Mouse (Mus musculus) ES-E14 (cell line): ENCODE measurements around the gene Slf2. TPM values are rescaled to one million over a fixed set of nuclear protein-coding genes. Genes with fewer than 3 reads are reported as not detected.

ENCODE experiments used
- DNase-seq: peaks from one replicate; pipeline ENCODE4 v3.0.0-alpha.2; 2013; ENCODE audit warnings: low read depth, low spot score
- H3K27ac ChIP-seq: 2 replicates; pipeline ENCODE4 v1.5.1; 2012; ENCODE audit warnings: low read depth, mild to moderate bottlenecking, low read length, moderate library complexity, mixed read lengths; ENCODE audit not compliant: poor library complexity, insufficient read depth, severe bottlenecking
- H3K36me3 ChIP-seq: 2 replicates; pipeline ENCODE4 v1.6.1; 2012; ENCODE audit warnings: mild to moderate bottlenecking, low read length, moderate library complexity, mixed read lengths; ENCODE audit not compliant: control insufficient read depth, poor library complexity, insufficient read depth, severe bottlenecking
- H3K4me1 ChIP-seq, 2 experiments: fragments of 150-350 bp in 1 of 2; sonication (generic) in 1 of 2; 2 replicates each; pipeline ENCODE4 v1.6.1; 2012; ENCODE audit warnings: low read length in 2 of 2, mild to moderate bottlenecking in 1 of 2, mixed read lengths in 1 of 2; ENCODE audit not compliant: control insufficient read depth in 2 of 2, insufficient read depth in 2 of 2, poor library complexity in 1 of 2
- H3K4me3 ChIP-seq, 2 experiments: fragments of 150-350 bp in 1 of 2; sonication (generic) in 1 of 2; 2 replicates each; pipeline ENCODE4 v1.5.1; 2012; ENCODE audit warnings: low read length in 2 of 2, low read depth in 1 of 2, mild to moderate bottlenecking in 1 of 2, mixed read lengths in 1 of 2; ENCODE audit not compliant: insufficient read depth in 1 of 2, poor library complexity in 1 of 2, severe bottlenecking in 1 of 2
- H3K9ac ChIP-seq: 2 replicates; pipeline ENCODE4 v1.6.1; 2012; ENCODE audit warnings: low read depth, mild to moderate bottlenecking, low read length, mixed read lengths; ENCODE audit not compliant: poor library complexity, insufficient read depth, severe bottlenecking
- H3K9me3 ChIP-seq: fragments of 150-350 bp; sonication (generic); 2 replicates; pipeline ENCODE4 v1.6.1; 2012; ENCODE audit warnings: low read depth, mild to moderate bottlenecking, low read length; ENCODE audit not compliant: control insufficient read depth, insufficient read depth
- CHD2 ChIP-seq: IDR thresholded peaks from 2 replicates; pipeline ENCODE4 v1.6.1; 2014; ENCODE audit warnings: mild to moderate bottlenecking, low read depth, low read length, inconsistent platforms
- HCFC1 ChIP-seq: IDR thresholded peaks from 2 replicates; pipeline ENCODE4 v1.6.1; 2012; ENCODE audit warnings: low read length, inconsistent platforms, borderline replicate concordance; ENCODE audit not compliant: insufficient read depth
- MAFK ChIP-seq: IDR thresholded peaks from 2 replicates; pipeline ENCODE4 v1.6.1; 2014; ENCODE audit warnings: mild to moderate bottlenecking, low read depth, low read length, inconsistent platforms; ENCODE audit not compliant: insufficient read depth
- ZC3H11A ChIP-seq: IDR thresholded peaks from 2 replicates; pipeline ENCODE4 v1.6.1; 2012; ENCODE audit warnings: low read depth, mild to moderate bottlenecking, inconsistent platforms, low read length, borderline replicate concordance
- ZNF384 ChIP-seq: IDR thresholded peaks from 2 replicates; pipeline ENCODE4 v1.6.1; 2012; ENCODE audit warnings: low read depth, low read length, inconsistent platforms
- in situ Hi-C, 2 experiments: fragments of 600-800 bp; cut with MboI; formaldehyde crosslinking; loops; one replicate each; pipeline ENCODE4 v1.15.1; 2025; ENCODE audit warnings: low sequenced_read_pairs in 2 of 2, inconsistent platforms in 1 of 2; ENCODE audit not compliant: unreplicated experiment in 2 of 2
- total RNA-seq: library from RNA; depleted of rRNA; stranded (reverse); fragments of 300-350 nt; gene quantifications from 2 replicates; pipeline ENCODE4 v1.2.3, GENCODE M21; 2012

Gene Slf2
- total RNA-seq, 1 experiment, result 48.3 TPM

GRCm38 (mm10) chr19:45015518-45016281, 84.7 kb downstream of the Slf2 start:
- peaks cover 17 to 18% of the 10 kb centered on the region in 2 experiments for H3K4me1 ChIP-seq
- TF ChIP-seq CHD2 (no peak), HCFC1 (no peak), ZNF384 (no peak), MAFK (no peak), ZC3H11A (no peak)
- H3K9ac ChIP-seq, result peak overlapping the region; percentile 68
- no peak for DNase-seq
- peaks cover 13% of the 10 kb centered on the region for H3K36me3 ChIP-seq
- H3K9me3 ChIP-seq, result no peaks in the 10 kb centered on the region
- H3K27ac ChIP-seq, result peak overlapping the region; percentile 57; the same call in 1 of the 2 replicates
- in situ Hi-C loops, result no loop called here
- H3K4me3 ChIP-seq, result peak overlapping the region; percentile 72 to 76

- peak overlapping the region; percentile 2 for H3K9ac ChIP-seq
- TF ChIP-seq ZNF384, result no peak
- TF ChIP-seq HCFC1, result no peak
- no peak for TF ChIP-seq CHD2
- no peak for TF ChIP-seq ZC3H11A
- TF ChIP-seq MAFK, result no peak
- H3K36me3 ChIP-seq, result peaks cover 8% of the 10 kb centered on the region
- H3K27ac ChIP-seq, result 0 out of 2 replicates have a peak overlapping the region, but pooled peaks have one; percentile 19
- peak overlapping the region; percentile 72 to 76 for H3K4me3 ChIP-seq
- DNase-seq, result no peak
- H3K9me3 ChIP-seq, result no peaks in the 10 kb centered on the region
- peaks cover 17 to 19% of the 10 kb centered on the region in 2 experiments for H3K4me1 ChIP-seq
- in situ Hi-C loops, result no loop called here
These were observed 85.6 kb downstream of the Slf2 start for GRCm38 (mm10) chr19:45016341-45017215.

GRCm38 (mm10) chr19:45017216-45017771, 86.3 kb downstream of the Slf2 start:
- Histone ChIP-seq H3K9me3 (no peaks in the 10 kb centered on the region), H3K4me3 (peak overlapping the region; percentile 62 to 72), H3K27ac (no peak overlapping the region), H3K9ac (peak overlapping the region; percentile 71), H3K4me1 (peaks cover 16 to 19% of the 10 kb centered on the region in 2 experiments), H3K36me3 (peaks cover 4% of the 10 kb centered on the region)
- in situ Hi-C loops, result no loop called here
- DNase-seq, result no peak
- no peak for TF ChIP-seq ZNF384
- TF ChIP-seq MAFK, result no peak
- no peak for TF ChIP-seq CHD2
- no peak for TF ChIP-seq ZC3H11A

GRCm38 (mm10) chr19:45017909-45018308, 87.0 kb downstream of the Slf2 start:
- no peak for DNase-seq
- in situ Hi-C loops, result no loop called here
- Histone ChIP-seq H3K4me1 (peaks cover 13 to 17% of the 10 kb centered on the region in 2 experiments), H3K36me3 (peaks cover 3% of the 10 kb centered on the region; the same call in 1 of the 2 replicates), H3K27ac (no peak overlapping the region), H3K9me3 (no peaks in the 10 kb centered on the region), H3K9ac (peak overlapping the region; percentile 71), H3K4me3 (peak overlapping the region; percentile 62 to 72)
- no peak for TF ChIP-seq ZNF384
- no peak for TF ChIP-seq HCFC1
- no peak for TF ChIP-seq MAFK
- no peak for TF ChIP-seq ZC3H11A
- TF ChIP-seq CHD2, result no peak
